18 mouse cellular contexts compared by ENCODE assay signal in genomic region chr16:91199815-91200214, GRCm38 (mm10). TPM values are rescaled to one million over a fixed set of nuclear protein-coding genes. Genes with fewer than 3 reads are reported as not detected.
"Had no signal": no experiment of that assay in that cellular context is flagged by ENCODE, and none has a peak within 500 bp of the region (broad histone marks: within the 10 kb centered on the region; RNA-seq: fewer than 3 reads in every experiment).

No protein-coding gene starts in this region.

- H3K4me2 ChIP-seq: limb, embryonic 13.5 days; midbrain, embryonic 12.5 days; neural tube, embryonic 12.5 days; stomach, embryonic 15.5 days had no signal

- H3K4me3 ChIP-seq: limb, embryonic 13.5 days; midbrain, embryonic 12.5 days; neural tube, embryonic 12.5 days; stomach, embryonic 15.5 days had no signal

- H3K9ac ChIP-seq: limb, embryonic 13.5 days; liver, embryonic 14.5 days; midbrain, embryonic 12.5 days; neural tube, embryonic 12.5 days; stomach, embryonic 15.5 days had no signal

- DNase-seq: kidney, adult 8-10 months; kidney, postnatal 25 days; layer of hippocampus, adult 9-11 months; layer of hippocampus, postnatal 36 days; left cerebral cortex, postnatal 4 days; lung, adult 18-20 months; right cerebral cortex, postnatal 14 days; thymus, postnatal 36 days had no signal

- H3K27me3 ChIP-seq: stomach, embryonic 15.5 days had no signal

- H3K27ac ChIP-seq: limb, embryonic 13.5 days; liver, embryonic 14.5 days; midbrain, embryonic 12.5 days; neural tube, embryonic 12.5 days; stomach, embryonic 15.5 days had no signal

- H3K4me1 ChIP-seq: limb, embryonic 13.5 days; midbrain, embryonic 12.5 days; neural tube, embryonic 12.5 days; stomach, embryonic 15.5 days had no signal

- H3K9me3 ChIP-seq: stomach, embryonic 15.5 days had no signal

- ATAC-seq: intestine, postnatal 0 days had no signal

- H3K36me3 ChIP-seq: limb, embryonic 13.5 days; midbrain, embryonic 12.5 days; neural tube, embryonic 12.5 days; stomach, embryonic 15.5 days had no signal

RNA-seq across cellular contexts. Expression of gene Olig2, which starts 25.4 kb away (rescaled TPM):
- total RNA-seq: liver, adult 2 months; megakaryocyte-erythroid progenitor cell, adult 5-6 weeks had no signal
- polyA plus RNA-seq: intestine, postnatal 0 days; kidney, embryonic 16.5 days; limb, embryonic 13.5 days; liver, adult 2 months; liver, embryonic 14.5 days; lung, embryonic 16.5 days; stomach, embryonic 15.5 days had no signal
